Mouse (Mus musculus): ENCODE results near the gene Rab15.
"Not testable (repeated sequence)": the region's sequence is repeated elsewhere in the genome, so short reads cannot be mapped to it uniquely, and the experiment has no call there.

Rab15 gene

DNA sequence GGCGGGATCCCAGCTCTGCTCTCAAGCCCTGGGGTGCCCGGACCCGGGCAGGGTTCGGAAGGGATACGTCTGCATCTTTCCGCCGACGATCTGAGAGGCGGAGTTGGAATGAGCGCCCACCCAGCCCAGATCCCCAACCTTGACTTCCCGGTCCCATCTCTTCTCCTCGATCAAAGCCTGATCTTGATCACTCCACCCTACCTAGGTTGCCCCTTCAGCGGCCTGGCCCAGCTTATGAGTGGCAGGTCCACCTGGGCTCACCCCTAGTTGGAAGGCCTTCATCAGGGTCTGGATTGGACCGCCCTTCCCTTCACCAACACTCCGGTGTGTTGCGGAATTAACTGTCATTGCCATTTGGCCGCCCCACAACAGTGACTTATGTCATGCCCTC lies at the start of gene Rab15:
Gene Rab15 (minus strand): TSS at position 258 of the 391 bp plus-strand sequence.
- DNase-seq (ENCODE audit: extremely low read depth, insufficient read length, low spot score) = no peak

DNA sequence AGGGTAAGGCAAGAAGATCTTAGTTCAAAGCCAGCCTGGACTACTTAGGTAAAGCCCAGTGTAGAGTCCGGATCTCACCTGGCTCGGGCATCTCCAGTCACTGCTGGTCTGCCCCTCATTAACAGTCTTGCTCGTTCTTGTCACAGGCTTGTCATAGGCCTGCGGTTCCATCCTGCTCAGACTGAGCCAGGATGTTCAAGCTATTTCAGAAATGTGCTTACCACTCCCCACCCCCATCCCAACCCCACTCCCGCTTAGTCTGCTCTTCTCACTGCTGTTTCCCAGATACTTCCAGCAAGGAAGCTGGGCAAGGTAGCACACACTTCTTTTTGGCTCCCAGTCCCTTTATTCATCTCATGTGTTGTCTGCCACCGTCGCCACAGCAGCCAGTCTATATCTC lies 46.9 kb upstream of the Rab15 start:
- no peak for DNase-seq (ENCODE audit: extremely low read depth, insufficient read length, low spot score)

DNA sequence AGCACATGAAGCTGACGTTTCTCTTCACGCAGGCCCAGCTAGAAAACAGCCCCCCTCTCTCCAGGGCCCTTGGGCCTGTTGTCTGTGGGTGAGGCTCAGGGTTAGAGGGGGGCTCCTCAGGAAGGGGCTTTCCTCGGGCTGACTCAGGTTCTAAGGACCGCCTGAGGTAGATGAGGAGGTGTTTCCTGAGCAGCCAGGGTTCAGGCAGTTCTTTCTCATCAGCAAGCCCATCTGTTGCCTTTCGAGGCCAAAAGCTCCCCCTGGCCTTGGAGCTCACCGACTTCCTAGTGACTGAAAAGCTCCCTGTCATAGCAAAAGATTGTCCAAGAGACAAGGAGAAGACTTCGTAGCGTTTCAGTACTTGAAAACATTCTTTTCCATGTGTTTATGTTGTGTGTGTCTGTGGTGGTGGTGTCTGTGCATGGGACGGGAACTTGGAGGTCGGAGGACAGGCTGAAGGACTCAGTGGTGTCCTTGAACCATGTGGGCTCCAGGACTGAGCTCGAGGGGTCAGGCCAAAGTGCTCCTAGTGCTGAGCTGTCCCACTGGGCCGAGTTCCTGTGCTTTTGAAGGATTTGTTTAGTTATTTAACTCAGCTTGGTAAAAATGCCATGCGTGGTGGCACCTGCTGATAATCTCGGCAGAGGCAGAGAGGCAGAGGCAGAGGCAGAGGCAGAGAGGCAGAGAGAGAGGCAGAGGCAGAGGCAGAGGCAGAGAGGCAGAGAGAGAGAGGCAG lies 45.9 kb upstream of the Rab15 start:
- DNase-seq (ENCODE audit: extremely low read depth, insufficient read length, low spot score) = no peak

DNA sequence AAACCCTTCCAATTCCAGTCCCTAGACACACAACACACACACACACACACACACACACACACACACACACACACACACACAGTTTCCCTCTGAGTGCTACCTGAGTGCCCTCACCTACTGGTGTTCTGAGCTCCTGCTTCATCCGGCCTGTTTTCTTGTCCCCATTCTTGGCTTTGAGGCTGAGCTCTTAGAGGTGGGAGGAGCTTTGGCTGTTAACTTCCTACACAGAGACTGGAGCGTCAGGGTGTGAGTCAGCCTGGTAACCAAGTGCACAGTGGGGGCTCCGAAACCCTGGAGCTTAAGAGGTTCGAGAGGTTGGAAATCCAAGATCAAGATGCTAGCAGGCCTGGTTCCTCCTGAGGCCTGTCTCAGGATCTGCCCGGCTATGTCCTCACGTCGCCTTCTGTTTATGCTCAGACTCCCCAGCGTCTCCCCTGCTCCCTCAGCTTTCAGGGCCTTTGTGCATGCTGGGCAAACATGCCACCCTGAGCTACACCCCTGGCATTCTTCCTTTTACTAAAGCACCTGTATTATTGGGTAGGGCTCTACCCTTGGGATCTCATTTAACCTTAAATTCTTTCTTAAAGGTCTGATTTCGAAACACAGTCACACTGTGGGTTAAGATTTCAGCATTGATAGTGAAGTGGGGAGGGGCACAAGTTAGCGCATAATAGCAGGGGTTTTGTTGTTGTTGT lies 45.0 kb upstream of the Rab15 start:
- peak; percentile 37 for DNase-seq (ENCODE audit: extremely low read depth, insufficient read length, low spot score)

DNA sequence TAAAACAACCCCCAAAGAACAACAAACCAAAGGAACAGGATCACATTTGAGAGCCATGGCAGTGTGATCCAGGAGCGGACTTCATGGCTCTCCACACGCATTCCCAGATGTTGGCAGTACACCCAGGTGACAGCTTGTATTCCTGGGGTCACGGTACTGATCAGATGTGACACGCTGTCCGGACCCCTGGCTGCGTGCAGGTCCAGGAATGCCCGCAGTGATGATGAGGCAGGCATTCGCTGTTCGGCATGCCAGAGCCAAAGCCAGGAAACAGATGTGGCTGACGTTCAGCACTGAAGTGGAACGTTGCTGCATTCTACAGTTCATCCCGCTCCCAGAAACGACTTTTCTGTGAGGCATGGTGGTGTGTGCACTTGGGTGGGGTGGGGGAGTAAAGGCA lies 42.6 kb upstream of the Rab15 start:
- no peak for DNase-seq (ENCODE audit: extremely low read depth, insufficient read length, low spot score)

DNA sequence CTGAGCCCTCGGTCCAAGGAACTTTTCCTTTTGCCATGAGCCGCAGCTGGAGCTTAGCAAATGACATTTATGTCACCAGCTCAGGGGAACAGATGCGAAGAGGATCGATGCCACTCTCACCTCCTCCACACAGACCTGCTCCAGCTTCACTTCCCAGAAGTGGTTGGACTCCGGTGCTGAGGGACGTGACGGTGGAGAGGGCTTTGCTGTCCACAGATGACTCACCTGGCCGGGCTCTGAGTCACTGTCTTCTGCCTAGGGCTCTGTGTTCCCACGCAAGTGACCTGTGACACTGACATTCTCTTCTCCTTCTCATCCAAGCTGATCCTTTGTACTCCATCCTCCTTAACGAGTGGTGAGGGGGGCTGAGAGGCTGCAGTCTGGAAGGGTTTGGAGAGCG lies 40.9 kb upstream of the Rab15 start:
- DNase-seq (ENCODE audit: extremely low read depth, insufficient read length, low spot score) = peak; percentile 44

DNA sequence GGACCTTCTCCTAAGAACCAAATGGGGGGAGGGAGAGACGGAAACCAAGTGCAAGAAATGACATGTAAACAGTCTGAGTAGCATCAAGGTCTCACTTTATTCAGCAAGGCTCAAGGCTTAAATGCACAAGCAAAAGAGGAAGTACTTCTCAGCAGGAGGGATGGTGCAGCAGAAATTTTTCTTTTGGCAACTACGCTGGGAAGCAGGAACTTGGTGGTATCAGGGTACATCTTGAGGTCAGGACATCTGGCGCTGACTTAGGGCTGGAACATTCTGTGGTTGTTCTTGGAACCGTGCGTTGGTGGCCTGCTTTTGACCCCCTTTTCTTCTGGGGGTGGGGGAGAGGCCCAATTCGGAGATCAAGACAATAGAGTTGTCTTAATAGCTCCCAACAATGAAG lies 36.1 kb upstream of the Rab15 start:
- DNase-seq (ENCODE audit: extremely low read depth, insufficient read length, low spot score) = not testable (repeated sequence)

DNA sequence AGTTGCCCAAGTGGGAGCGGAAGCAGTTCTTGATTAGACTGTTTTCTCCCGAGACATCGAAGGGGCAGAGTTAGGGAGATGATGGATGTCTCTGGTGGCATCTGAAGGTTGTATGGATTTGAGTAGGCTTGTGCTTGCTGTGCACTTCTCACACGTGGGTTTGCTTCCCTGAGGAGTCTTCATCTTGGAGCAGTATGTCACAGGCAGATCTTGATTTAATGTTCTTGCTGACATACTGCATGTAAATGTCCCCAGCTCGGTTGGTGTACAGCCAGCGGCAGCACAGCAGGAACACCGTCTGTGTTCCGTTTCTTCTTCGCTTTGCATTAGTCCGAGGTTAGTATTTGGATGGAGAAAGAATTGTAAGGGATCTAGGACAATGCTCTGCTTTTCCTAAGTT lies 34.4 kb upstream of the Rab15 start:
- no peak for DNase-seq (ENCODE audit: extremely low read depth, insufficient read length, low spot score)

DNA sequence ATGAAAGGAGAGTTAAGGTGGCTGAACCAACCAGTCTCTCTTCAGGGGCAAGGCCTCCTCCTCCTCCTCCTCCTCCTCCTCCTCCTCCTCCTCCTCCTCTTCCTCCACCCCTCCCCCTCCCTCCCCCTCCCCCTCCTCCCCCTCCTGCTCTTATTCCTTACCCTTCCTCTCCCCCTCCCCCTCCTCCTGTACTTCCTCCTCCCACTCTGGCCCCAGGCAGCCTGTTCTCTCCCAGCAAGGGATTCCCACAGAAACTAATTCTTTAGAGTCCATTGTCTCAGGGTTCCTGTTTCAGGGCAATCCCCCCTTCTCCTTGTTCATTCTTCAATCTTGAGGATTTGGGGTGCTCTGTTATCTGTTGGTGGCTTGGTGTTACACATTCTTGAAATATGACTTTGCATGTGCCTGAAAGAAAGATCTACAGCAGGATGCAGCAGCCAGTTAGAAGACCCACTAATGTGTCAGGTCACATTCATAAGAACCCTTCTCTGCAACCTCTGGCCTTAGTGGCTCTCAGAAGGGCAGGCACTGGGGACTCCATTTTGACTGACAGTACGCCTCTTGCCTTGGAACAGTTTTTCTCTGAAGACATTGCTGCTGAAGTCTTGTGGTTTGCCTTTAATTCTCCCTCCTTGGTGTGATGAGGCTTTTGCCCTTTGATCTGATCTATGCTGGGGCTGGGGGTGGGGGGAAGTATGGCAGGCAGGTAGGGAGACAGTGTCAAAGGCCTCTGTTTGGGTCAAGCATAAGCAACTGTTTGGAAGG lies 30.9 kb upstream of the Rab15 start:
- no peak for DNase-seq (ENCODE audit: extremely low read depth, insufficient read length, low spot score)

DNA sequence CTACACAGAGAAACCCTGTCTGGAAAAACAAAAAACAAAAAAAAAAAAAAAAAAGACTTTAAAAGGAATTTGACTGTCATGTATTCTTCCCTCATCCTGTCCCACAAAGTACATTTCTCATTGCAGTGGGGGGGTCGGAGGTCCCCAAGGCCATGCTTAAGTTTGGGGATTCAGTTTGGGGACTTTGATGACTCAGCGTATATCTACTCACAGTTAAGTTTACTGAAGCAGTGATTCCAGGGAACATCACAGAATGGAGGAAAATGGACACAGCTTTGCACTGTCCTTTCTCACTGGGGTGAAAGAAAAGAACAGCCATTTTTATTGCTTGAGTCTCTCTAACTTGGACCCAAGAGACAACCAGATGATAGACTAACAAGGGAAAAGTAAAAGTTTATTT lies 29.7 kb upstream of the Rab15 start:
- no peak for DNase-seq (ENCODE audit: extremely low read depth, insufficient read length, low spot score)

DNA sequence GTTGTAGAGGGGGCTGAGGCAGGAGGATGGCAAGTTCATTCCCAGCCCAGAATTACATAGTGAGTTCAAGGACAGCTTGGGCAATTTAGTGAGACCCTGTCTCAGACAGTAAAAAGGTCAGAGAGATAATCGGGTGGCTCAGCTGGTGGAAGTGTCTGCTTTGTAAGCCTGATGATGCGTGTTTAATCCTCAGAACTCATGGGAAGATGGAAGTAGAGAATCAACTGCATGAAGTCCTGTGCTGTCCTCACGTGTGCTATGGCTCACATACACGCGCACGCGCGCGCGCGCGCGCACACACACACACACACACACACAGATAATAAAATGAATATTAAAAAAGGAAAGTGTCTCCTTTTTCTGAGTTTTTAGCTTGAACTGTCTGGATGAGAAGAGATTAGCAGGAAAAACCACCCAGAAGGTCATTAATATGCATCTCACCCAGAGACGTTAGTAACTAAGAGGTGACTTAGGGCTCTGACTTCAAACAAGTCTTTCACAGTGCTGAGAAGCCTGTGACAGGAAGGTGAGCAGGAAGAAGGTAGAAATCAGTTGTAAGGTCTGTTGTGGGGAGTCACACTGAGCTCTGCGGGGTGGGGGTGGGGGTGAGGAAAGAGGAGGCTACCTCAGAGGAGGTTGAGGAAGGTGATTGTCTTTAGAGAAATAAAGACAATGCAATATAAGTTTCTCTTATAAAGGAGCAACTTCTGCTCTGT lies 21.8 kb upstream of the Rab15 start:
- no peak for DNase-seq (ENCODE audit: extremely low read depth, insufficient read length, low spot score)

DNA sequence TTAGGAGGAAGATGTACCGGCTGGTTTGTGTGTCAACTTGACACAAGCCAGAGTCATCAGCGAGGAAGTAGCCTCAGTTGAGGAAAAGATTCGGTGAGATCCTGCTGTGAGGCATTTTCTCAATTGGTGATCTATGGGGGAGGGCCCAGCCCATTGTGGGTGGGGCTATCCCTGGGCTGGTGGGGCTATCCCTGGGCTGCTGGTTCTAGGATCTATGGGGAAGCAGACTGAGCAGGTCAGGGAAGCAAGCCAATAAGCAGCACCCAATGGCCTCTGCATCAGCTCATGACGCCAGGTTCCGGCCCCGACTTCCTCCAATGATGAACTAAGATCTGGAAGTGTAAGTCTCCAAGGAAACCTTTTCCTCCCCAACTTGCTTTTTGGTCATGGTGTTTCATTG lies 17.4 kb upstream of the Rab15 start:
- no peak for DNase-seq (ENCODE audit: extremely low read depth, insufficient read length, low spot score)

DNA sequence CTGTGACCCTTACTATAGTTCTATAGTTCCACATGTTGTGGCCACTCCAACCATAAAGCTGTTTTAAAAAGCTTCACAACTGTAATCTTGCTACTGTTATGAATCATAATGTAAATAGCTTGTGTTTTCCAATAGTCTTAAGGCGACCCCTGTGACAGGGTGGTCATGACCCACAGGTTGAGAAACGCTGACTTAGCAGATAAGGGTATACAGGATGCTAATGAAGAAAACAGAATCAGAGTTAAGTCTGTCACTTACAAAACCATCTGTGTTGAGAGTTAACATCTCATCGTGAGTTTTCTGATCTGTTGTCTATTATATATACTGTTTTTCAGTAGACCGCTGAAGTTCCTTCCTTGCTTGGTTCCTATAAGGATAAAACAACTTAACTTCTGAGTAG lies 16.6 kb upstream of the Rab15 start:
- no peak for DNase-seq (ENCODE audit: extremely low read depth, insufficient read length, low spot score)

DNA sequence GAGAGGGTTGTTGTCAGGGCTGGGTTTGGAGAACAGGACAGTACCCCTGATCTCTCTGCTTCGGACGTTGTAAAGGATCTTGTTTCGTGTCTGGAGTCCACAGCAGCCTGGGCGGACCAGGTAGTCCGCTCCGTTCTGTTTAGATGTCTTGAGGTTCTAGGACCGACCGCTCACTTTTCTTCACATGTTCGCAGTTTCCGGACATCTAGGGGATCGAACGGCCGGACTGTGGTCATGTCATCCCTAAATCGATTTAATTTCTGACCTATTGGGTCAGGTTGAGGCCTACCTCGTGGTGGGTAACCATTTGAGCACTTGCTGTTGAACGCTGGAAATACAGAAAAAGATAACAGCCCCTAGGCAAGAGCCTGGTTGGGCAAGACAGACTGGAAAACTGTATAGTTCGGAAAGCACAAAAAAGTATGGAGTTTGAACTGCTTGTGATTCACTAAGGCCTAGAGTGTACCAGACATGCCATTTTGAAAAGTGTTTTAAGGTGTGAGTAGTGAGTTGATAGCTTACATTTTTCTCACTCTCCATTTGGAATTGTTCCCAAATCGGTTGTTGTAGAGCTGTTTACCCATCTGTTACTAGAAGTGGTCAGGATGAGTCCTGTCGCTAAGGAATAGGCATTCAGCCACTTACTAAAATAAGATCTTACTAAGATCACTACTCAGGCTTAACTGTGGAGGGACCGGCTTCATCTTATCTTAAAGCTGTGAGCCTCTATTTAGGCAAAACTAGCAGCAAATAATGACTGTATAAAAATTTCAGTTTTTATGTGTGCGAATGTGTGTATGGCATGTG lies 15.3 kb upstream of the Rab15 start:
- DNase-seq (ENCODE audit: extremely low read depth, insufficient read length, low spot score) = no peak

DNA sequence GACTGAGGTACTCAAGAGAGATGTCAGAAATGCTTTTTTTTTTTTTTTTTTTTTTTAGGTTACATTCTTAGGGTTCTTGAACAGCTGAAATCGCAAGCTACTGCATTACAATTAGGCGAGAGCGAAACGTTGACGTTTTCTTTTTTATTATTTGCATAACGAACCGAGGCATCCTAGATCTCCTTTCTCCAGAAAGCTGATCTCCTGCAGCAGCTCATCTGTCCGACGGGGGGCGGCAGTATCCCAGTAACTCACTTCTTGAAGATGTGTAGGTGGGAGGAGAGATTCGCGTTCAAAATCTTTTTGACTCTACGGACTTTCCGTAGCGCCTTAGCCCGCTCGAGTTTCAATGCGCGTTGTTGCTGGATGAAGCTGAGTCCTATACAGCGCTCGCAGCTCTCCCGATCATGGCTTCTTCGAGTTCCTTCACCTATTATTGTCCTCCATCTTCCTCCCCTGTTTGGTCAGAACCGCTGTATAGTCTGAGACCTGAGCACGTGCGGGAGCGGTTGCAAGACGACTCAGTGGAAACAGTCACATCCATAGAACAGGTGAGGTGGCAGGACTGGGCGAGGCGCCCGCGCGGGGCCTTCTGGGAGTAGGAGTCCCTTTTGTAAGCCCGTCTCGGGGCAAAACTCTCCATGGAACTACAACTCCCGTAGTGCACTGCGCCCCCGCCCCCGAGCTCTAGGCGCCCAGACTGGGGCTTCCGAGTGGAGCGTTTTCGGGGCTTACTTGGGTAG lies 14.6 kb upstream of the Rab15 start:
- DNase-seq (ENCODE audit: extremely low read depth, insufficient read length, low spot score) = peak; percentile 94

DNA sequence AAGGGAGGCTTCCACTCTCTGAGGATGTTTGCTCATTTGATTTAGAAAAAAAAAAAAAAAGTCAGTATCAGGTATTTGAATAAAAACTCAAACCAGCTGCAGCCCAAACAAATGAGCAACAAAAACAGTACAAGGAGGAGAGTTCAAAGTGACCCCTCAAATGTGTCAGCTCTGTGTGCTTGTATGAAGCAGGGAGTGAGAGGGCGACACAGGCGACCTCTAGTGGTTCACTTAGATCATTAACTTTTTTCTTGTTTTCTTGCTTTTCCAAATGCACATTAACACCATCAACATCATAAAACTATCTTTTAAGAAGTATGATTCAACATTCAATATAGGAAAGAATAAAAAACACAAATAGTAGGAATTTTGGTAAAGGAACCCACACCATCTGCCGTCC lies 10.0 kb upstream of the Rab15 start:
- DNase-seq (ENCODE audit: extremely low read depth, insufficient read length, low spot score) = no peak

DNA sequence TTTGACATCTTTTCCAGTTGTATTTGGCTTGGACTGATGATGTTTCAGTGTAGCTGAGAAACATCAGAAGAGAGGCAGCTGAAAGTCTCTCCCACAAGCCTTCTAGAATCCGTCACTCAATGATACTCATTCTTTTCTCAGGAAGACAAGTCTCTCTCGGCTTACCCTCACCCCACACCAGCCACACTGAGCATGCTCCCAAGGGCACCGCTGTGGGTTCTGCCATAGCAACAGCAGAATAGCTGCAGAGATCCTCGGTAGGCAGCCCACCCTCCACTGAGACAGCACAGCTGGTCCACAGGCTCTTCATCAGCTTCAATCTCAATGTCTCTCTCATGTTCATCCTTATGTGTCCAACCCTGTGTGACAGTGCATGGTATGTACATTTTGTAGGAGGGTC lies 2.6 kb upstream of the Rab15 start:
- no peak for DNase-seq (ENCODE audit: extremely low read depth, insufficient read length, low spot score)

DNA sequence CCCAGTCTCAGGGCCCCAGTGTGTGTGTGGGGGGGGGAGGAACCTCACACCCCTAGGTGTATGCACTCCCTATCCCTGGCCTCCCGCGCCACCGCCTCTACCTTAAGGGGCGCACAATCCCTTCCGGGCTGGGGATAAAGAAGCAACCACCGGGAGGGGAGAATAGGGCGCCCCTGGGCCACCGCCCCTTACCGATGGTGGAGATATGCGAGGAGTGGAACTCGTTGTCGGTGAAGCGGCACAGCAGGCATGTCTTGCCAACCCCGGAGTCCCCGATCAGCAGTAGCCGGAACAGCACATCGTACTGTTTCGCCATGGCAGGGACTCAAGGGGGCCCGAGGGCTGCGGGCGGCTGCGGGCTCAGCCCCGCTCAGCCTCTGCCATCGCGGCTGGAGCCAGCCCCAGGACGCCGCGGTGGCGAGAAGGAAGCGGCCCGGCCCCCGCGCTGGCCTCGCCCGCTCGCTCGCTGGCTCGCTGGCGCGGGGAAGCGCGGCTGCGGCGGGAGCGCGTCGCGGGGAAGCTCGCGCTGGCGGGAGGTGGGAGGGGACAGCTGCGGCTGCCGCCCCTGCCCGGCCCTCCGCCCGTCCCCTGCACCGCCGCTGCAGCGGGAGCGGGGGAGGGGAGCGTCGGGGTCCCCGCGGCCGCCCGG lies 582 bp downstream of the Rab15 start:
- no peak for DNase-seq (ENCODE audit: extremely low read depth, insufficient read length, low spot score)

DNA sequence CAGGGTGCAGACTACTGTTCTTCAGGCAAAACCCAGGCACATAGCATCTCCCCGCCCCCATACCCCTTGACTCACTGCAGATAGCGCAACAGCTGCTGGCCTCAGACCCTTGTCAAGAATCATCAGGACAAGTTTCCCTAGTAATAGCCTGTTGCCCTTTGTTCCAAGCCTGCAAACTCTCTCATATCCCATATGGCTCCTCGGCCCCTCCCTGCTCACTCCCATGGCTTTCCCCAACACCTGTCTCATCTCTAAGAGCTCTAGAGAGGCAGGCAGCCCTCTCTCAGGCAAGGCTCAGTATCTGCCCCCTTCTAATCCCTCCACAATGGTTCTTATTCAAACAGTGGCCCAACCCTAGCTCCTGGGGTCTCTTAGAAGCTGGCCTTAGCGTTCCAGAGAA lies 2.1 kb downstream of the Rab15 start:
- no peak for DNase-seq (ENCODE audit: extremely low read depth, insufficient read length, low spot score)
